Mouse (Mus musculus) neural tube, postnatal 0 days (tissue): Measurements from ENCODE around the gene Utp20. TPM values are rescaled to one million over a fixed set of nuclear protein-coding genes. Genes with fewer than 3 reads are reported as not detected.

ENCODE experiments used
- polyA plus RNA-seq: library from polyadenylated mRNA; unstranded; fragments of >200 nt; fragmentation: Nextera tagmentation; extraction: Ambion mirVana; gene quantifications from 2 replicates; pipeline ENCODE4 v1.2.1, GENCODE M21; 2015

Utp20 gene
- 7.7 and 9.7 TPM in 2 replicates for polyA plus RNA-seq

DNA sequence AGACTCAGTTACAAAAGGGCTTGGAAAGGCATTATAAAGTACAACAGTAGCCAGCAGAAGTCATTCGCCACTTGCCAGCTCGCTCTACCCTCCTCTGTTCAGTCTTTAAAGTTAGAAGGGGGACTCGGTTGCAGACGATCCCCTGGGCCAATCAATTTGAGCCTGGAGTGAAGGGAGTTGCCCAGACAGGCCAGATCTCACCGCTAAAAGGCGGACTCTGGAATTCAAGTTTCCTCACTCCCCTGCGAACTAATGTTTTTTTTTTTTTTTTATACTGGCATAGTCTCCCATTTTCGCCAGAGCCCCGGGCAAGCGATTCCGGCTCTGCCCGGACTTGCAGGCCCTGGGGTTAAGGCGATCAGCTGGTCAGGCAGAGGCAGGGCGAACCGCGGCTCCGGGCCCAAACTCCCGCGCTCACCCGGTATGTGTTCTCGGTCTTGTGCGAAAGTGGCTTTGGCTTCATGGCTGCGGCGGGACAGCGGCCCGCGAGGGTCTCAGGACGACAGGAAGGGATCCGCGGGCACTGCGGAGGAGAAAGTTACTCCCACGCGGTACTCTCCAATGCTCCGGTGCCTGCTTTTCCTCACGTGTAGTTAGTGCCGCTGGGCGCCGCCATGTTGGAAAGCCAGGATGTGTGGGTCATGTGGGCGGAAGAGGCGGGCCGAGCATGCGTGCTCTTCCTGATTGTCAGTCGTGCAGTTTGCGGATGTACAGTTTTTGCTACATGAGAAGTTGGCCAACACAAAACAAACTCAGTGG, at the start of gene Utp20:
Gene Utp20, minus strand, starts transcription at position 617 of the 759 bp plus-strand sequence.

DNA sequence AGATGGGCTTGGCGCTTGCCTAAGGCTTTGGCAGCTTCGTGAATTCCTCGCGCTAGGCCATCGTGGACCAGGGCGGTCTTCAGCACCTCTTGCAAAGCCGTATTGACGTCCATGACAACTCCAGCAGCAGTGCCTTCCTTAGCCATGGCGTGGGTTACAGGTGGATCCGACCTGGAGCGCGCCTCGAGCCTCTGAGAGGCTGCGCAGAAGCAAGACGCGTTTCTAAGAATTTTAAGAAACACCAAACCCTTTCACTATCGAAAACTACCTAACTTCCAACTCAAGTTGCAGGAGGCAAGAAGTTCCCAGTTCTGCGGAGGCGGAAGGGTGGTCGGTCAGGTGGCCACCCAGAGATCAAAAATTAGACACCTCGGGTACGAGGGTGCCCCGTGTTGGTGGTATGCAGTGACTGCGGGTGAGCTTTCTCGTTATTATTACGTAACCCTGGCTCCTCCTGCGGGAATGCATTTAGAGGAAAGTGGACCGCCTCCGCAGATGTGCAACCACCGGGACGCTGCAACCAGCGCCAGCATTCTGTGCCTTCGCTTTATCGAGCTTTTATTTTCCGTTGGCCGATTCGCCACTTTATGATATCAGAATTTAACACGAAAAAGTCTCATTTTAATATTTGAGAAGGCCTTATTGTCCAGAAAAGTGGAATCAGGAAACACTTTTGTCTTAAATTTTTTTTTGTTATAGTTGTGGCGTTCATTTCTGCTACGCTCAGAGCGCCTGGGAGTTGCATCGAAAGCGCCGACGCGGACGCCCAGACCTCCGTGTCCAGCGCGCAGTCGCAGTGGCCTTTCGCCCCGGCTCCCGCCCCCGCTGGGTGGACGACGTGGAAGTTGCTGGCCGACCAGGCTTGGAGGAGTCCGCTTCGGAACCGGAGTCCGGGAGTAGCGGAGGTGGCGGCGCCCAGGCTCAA, 95.8 kb downstream of the Utp20 start, which contains the start of gene Arl1:
Gene Arl1, plus strand, starts transcription at position 288 of the 925 bp plus-strand sequence.

Other genes starting within 250 kb of the Utp20 start
- 2.8 and 3.9 TPM in 2 replicates for gene Mybpc1, start 221.7 kb downstream of the Utp20 start, polyA plus RNA-seq
- not detected in 2 replicates for gene Spic, start 141.8 kb downstream of the Utp20 start, polyA plus RNA-seq
- 162 and 166 TPM in 2 replicates for gene Arl1, start 95.9 kb downstream of the Utp20 start, polyA plus RNA-seq
- gene Slc5a8, start 59.2 kb upstream of the Utp20 start, polyA plus RNA-seq = 0.21 and 0.23 TPM in 2 replicates